Mouse (Mus musculus) induced T-regulatory cell, adult 2 months (primary cell): ENCODE measurements around the gene Pde10a.

ENCODE experiments used
- DNase-seq: peaks from one replicate; pipeline ENCODE4 v3.0.0-alpha.2; 2012; ENCODE audit warnings: low read depth

Pde10a gene

DNA sequence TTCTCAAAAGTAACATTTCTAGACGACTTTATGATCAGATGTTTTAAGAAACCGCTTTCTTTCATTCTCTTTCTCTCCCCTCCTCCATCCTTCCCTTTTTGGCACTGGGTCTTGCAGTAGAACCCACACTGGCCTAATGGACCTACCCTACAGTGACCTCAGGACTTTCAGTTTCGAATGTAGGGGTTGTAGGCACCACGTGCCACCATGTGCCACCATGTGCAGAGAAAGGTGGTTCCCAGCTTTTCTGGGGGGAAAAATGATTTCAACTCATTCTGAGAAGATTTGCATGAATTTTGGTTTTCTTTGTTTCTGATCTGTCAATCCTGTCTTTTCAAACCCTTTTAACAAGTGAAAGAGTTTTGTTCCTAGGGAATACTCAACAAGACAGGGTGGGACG lies 363.5 kb downstream of the Pde10a start:
- DNase-seq: no peak

DNA sequence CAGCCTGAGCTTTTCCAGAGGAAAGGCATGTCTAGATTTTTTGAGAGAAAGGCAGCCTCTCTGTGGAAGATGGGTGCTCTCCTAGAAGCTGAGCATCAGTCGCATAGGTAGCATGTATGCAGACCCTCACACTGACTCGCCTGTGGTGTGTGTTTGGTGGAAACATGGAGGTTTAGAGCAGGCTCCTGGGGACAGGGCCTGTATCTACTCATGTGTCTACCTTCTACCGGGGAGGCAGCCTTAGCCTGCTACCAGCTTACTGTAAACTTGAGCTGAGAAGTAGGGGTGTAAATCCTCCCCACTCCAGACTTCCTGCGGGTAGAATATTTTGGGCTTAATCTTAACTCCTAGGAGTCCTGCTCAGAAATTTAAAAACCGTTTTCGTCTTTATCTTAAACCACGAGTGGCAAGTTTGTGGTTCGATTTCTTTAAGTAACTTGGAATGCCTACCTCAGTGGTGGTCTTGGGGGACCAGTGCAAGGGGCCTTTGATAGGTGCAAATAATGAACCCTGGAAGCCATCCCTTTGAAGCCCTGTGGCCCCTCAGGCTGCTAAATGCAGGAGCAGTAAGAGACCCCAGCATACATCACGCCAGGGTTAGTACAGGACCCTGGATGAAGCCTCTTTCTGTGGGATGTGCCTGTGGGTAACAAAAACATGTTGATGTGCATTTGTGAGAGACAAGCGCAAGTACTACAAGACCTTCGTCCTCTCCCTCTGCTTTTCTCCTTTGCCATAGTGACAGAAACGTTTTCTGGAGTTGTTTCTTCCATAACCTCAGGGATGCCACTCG lies 367.2 kb downstream of the Pde10a start:
- DNase-seq: no peak

- no peak for DNase-seq
Measured at GRCm38 (mm10) chr17:8895991-8896390, 370.8 kb downstream of the Pde10a start.

DNA sequence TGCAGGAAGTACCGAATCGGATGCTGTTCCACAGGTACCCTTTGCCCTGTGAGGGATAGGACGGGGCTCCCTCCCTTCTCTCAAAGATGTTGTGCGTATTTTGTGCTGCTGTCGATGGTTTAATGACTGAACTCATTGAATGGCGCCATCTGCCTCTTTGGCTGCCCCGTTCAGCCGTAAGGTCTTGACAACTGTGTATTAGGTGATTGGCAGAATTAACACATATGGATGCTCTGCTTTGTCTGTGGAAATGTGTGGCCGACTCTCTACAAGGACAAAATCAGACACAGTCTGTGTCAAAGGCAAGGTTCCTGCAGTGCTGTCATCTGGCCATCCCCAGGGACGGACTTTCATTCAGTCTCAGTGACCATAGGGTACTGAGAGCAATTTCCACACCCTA lies 372.6 kb downstream of the Pde10a start:
- DNase-seq: no peak

- DNase-seq: no peak
Measured at GRCm38 (mm10) chr17:8898221-8898620, 373.0 kb downstream of the Pde10a start.

GRCm38 (mm10) chr17:8899212-8899611 lies 374.0 kb downstream of the Pde10a start:
- DNase-seq: no peak

DNA sequence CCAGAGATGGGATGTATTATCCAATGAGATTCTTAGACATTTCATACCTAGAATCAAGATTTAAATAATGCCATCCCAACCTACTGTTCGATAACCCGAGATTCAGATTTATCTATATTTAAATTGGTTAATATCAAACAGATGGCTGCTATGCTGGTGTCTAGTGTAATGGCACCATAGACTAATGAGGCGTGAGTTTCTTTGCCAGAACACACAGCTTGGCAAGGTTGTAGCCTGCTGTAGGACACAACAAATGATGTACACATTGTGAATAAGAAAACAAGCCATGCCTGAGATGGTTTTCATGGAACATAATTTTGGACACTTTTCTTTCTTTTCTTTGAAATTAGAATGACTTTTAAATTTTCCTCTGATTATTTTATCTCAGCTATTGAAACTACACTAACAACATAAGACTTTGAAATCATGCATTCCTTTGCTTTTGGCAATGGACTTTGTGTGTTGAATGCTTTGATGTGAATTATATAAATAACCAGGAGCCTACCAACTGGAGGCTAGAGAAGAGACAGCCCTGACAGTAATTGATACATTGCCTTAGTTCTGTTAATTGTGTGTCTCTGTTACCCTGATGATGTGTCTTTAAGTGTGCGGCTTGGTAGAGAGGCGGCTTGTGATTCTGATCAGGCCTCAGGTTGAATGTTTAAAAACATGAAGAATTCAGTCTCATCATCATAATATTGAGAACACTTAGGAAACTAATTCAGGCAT lies 378.5 kb downstream of the Pde10a start:
- DNase-seq: no peak

- DNase-seq: no peak
Measured at GRCm38 (mm10) chr17:8910571-8910970, 385.4 kb downstream of the Pde10a start.

DNA sequence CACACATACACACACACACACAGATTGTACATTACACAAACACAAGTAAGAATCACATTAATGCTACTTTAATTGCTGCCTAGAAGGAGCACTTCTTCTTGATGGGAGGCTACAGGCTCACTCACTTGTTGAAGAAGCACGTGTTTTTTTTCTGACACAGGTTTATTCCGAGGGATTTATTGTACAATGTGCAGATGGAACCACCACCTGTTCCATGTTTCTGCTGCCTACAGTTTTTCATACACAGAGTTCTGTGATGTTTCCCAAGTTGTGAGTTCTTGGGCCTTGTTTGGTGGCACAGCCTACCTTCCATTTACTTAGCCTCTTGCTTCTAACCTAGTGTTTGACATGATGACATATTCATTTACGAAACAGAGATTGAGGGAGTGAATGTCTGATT lies 387.8 kb downstream of the Pde10a start:
- no peak for DNase-seq

DNA sequence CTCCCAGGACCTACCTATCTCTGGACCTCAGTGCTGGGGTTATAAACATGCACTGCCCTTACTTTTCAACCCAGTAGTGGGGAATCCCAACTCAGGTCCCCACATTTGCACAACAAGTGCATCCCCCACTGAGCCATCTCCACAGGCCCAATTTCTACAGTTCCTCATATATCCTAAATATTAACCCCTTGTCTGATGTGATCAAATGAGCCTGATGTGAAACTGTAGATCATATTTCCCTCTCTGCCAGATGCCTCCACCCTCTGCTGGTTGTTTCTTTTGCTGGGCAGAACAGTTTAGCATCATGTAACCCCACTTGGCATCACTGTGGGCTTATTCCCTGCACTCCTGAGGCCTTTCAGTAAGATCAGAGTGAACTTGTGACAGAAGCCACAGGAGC lies 390.5 kb downstream of the Pde10a start:
- no peak for DNase-seq

DNA sequence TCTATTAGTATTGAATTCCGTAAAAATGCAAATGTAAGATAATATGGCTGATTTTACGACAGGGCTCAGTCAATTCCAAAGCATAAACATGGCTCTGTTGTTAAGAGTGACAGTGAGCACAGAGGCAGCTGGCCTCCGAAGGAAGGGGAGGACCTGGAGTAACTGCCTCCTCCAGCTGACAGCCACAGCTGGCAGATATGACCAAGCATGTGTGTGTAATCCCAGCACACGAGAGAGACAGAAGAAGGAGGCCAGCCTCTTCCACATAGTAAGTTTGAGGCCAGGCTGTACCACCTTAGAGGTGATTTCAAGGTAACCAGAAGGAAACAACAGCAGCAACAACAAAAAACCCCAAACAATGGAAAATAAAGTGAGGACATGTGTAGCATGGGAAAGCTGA lies 397.9 kb downstream of the Pde10a start:
- DNase-seq: no peak

DNA sequence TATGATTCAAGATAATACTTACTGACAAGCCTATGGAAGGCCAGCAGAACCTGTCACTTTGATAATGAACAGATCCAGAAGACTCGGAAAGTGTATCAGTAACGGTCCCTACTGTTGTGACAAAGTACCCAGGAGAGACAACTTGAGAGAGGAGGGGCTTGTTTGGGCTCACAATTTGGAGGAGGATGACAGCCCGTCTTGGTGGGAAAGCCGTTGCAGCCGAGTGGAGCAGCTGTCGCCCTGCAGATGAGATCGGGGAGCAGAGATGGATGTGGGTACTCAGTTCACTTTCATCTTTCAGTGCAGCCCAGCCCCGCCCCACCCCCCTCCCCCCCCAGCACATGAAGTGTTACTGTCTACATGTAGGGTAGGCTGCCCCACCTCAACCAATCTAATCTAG lies 398.6 kb downstream of the Pde10a start:
- DNase-seq: no peak

DNA sequence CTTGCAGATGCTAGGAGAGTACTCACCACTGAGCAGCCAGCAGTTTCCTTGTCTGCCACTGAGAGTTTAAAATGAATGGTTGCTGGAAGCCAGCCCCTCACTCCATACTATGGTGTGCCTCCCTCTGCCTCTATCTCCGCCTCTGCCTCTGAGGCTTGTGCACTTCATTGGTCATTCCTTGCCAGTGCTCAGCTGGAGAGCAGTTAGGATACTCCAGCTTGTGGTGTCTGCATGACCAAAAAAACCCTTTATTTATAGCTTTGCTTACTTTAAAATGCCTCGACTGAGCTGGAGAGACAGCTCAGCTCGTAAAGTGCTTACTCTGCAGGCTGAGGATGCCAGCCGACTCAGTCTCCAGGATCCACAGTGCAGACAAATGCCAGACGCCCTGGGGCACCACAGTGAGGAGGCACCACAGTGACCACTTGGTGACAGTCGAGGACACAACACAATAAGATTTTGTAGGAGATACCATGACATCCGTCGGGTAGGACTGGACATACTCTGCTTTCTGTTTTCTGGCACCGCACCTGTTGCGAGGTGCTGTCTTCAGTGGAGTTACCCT lies 400.7 kb downstream of the Pde10a start:
- no peak for DNase-seq

- DNase-seq: no peak
Measured at GRCm38 (mm10) chr17:8928560-8928959, 403.4 kb downstream of the Pde10a start.

DNA sequence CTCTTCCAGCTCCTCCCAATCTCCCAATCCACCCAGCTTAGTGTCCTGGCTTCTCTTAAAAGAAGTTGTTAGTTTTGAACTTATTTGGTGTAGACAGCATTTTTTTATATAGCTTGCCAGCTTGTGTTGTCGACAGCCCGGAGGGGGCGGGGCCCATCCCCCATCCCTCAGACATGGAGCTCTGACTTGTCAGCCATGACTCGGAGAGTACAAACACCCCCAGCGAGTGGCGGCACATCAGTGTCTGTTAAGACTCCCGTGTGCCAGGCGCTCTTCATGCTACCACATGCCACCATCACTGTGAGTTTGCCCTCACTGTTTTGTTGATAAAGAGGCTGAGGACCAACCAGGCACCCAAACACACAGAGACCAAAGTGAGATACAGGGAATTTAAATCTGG lies 404.5 kb downstream of the Pde10a start:
- DNase-seq: no peak

GRCm38 (mm10) chr17:8935604-8936003 lies 410.4 kb downstream of the Pde10a start:
- DNase-seq: no peak

DNA sequence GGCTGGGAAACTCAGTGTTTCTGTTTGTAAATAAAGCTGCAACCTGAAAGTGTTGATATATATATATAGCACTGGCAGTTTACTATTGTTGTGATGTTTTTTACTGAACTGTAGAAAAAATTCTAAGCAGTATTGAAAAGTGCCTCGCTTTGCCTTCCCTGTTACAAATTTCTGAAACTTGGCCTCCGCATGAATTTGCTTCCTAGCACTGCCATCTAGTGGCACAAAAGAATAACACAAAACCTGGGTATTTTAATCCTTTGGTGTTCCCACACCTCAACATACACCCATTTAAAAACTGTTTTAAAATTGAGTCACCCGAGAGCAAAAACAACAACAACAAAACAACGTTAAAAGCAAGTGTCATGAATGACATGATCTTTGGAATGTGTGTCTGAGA lies 411.4 kb downstream of the Pde10a start:
- peak; percentile 46 for DNase-seq

GRCm38 (mm10) chr17:8951588-8951987 lies 426.4 kb downstream of the Pde10a start:
- DNase-seq: no peak

DNA sequence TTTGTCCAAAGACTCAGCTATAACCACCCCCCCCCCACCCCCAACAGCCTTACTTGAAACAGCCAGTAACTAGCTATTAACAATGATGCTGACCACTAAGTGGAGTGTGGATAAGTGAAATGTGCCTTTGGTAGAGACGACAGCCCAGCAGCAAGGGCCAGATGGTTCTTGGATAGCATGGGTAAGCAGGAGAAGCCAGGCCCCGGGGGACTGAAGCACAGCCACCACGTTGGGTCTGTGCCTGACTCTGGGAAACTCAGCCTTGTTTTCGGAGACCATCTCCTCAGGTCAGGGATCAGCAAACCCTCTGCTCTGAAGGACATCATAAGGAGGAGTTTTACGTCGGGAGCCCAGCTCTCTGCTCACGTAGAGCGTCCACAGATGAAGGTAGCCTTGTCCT lies 427.8 kb downstream of the Pde10a start:
- DNase-seq: no peak

DNA sequence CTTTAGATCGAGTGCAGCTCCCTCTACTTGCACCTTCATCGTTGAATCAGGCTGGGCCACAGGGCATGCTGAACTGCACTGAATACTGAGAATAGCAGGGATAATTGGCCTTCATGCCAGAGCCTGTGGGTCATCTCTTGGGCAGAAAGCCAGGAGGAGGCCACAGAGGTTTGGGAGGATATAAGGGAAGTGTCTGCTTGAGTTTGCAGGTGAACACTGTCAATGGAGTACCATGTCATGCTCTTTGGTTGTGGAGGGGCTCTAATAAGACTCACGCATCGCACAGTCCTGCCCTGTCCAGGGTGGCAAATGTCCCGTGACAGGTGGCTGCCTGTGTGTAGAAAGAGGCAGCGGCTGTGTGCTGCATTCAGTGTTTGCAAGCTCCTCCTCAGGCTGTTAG lies 433.0 kb downstream of the Pde10a start:
- DNase-seq: no peak

DNA sequence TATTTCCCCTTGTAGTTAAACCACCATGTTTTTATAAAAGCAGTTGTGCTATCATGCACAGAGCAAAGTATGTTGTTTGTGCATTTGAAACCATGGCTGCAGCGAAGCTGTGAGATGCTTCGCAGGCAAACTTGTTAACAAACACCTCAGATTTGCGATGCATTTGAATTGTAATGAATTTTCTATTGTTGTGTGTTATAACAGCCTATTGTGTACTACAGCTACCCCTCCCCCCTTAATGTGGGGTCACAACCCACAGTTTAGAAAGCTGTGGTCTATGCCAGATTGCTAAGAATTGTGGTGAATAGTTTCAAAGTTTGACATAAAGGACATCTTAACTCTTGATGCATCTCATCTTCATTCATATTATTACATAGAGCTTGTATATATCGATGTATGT lies 435.2 kb downstream of the Pde10a start:
- no peak for DNase-seq

DNA sequence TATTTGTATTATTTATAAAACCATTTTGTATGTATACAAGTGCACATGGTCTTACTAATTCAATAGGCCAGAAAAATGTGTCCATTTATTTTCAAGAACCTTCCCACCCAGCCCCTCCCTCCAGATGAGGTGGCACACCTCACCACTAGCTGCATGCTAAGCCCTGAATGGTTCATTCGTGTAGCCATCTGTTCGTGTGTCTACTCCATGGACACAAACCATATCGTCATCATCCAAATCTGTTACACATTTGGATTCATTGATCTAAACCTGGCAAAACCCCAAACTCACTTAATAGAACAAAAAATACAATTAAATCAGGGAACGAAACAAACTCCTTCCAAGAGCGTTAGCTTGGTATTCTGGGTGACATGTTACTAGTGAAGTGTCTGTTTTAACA lies 435.9 kb downstream of the Pde10a start:
- no peak for DNase-seq

DNA sequence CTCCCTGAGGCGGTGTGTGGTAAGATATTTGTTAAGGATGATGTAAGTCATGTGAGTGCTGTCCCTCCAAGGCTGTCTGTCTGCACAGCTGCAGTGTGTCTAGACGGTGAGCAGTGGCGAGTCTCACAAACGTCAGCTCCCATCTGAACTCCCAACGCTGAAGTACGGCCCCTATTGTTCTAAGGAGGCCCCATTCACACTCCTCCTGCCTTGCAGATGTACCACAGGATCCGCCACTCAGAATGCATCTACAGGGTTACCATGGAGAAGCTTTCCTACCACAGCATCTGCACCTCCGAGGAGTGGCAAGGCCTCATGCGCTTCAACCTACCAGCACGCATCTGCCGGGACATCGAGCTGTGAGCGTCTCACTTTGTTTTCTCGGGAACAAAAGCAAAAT lies 436.5 kb downstream of the Pde10a start:
- no peak for DNase-seq
